Mouse (Mus musculus): ENCODE measurements around the gene Plcl1. TPM values are rescaled to one million over a fixed set of nuclear protein-coding genes. Genes with fewer than 3 reads are reported as not detected.

Gene Plcl1
- total and polyA plus RNA-seq, 3 experiments, result not detected

DNA sequence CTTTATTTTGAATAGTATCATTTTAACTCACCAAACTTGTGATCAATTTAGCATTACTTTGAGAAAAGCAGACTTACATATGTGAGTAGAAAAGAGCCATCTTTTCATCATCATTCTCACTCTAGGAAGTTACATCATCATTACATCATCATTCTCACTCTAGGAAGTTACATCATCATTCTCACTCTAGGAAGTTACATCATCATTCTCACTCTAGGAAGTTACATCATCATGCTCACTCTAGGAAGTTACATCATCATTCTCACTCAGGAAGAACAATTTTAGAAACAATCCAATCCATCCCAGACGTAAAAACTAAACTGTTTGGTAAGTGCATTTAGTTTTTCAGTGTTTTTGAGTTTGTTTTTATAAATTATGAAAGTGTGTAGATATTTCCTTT lies 7.8 kb downstream of the Plcl1 start:
- TF ChIP-seq KAT2A (conservative IDR thresholded peaks at IDR 0.05; ENCODE audit: low read depth, low read length) (no peak), RCOR1 (IDR thresholded peaks at IDR 0.05; ENCODE audit: low read depth, low read length) (no peak), TCF12 (IDR thresholded peaks at IDR 0.05; ENCODE audit: low read depth, low read length) (no peak), MYC (IDR thresholded peaks at IDR 0.05; ENCODE audit: low read depth, low read length) (no peak), BHLHE40 (IDR thresholded peaks at IDR 0.05; ENCODE audit: borderline replicate concordance, low read depth, low read length) (no peak), CTCF (IDR thresholded peaks at IDR 0.05 in 2 of 3, conservative IDR thresholded peaks at IDR 0.05 in 1 of 3; ENCODE audit: control insufficient read depth in 1 of 3, insufficient read depth in 1 of 3, low read depth in 2 of 3, low read length in 3 of 3, poor library complexity in 1 of 3, severe bottlenecking in 1 of 3) (no peak), ELF1 (IDR thresholded peaks at IDR 0.05; ENCODE audit: low read depth, low read length) (no peak), GATA1 (IDR thresholded peaks at IDR 0.05; ENCODE audit: low read depth, low read length) (no peak), POLR2AphosphoS2 (IDR thresholded peaks at IDR 0.05; ENCODE audit: low read length) (no peak), EP300 (IDR thresholded peaks at IDR 0.05; ENCODE audit: low read depth in 1 of 2, low read length in 2 of 2) (no peak), SMC3 (IDR thresholded peaks at IDR 0.05; ENCODE audit: low read depth, low read length) (no peak), RAD21 (IDR thresholded peaks at IDR 0.05; ENCODE audit: low read depth, low read length) (no peak), TAL1 (IDR thresholded peaks at IDR 0.05; ENCODE audit: low read length) (no peak), ETS1 (IDR thresholded peaks at IDR 0.05; ENCODE audit: low read depth, low read length) (no peak), SIN3A (IDR thresholded peaks at IDR 0.05; ENCODE audit: low read length) (no peak), ZMIZ1 (IDR thresholded peaks at IDR 0.05; ENCODE audit: low read depth, low read length) (no peak), NRF1 (IDR thresholded peaks at IDR 0.05; ENCODE audit: insufficient read depth, low read depth, low read length, poor library complexity, severe bottlenecking) (no peak), NELFE (IDR thresholded peaks at IDR 0.05; ENCODE audit: low read depth, low read length) (no peak)
- H3K27ac ChIP-seq (ENCODE audit: control insufficient read depth, low read depth, low read length), result no peak overlapping the region
- no peaks in the 10 kb centered on the region for H3K79me2 ChIP-seq (ENCODE audit: control insufficient read depth, insufficient read depth, low read length, poor library complexity)
- no peak for DNase-seq (ENCODE audit: low read depth, low spot score)
- H3K4me3 ChIP-seq (ENCODE audit: control insufficient read depth in 1 of 2, insufficient read depth in 1 of 2, low read depth in 2 of 2, low read length in 2 of 2), result no peak overlapping the region
- no peaks in the 10 kb centered on the region for H3K36me3 ChIP-seq (ENCODE audit: control insufficient read depth in 1 of 2, insufficient read depth in 2 of 2, low read length in 2 of 2)
- no peaks in the 10 kb centered on the region for H3K27me3 ChIP-seq (ENCODE audit: control insufficient read depth in 1 of 2, insufficient read depth in 2 of 2, low read length in 2 of 2)
- H3K9me3 ChIP-seq (replicated peaks; ENCODE audit: insufficient read depth, low read length), result no peaks in the 10 kb centered on the region
- H3K4me1 ChIP-seq (ENCODE audit: control insufficient read depth in 1 of 2, insufficient read depth in 2 of 2, low read length in 2 of 2), result no peaks in the 10 kb centered on the region
- H3K9ac ChIP-seq (ENCODE audit: control insufficient read depth, low read depth, low read length, poor library complexity, severe bottlenecking), result no peak overlapping the region

- H3K4me1 ChIP-seq (ENCODE audit: control insufficient read depth in 1 of 2, insufficient read depth in 2 of 2, low read length in 2 of 2), result no peaks in the 10 kb centered on the region
- no peak overlapping the region for H3K9ac ChIP-seq (ENCODE audit: control insufficient read depth, low read depth, low read length, poor library complexity, severe bottlenecking)
- no peaks in the 10 kb centered on the region for H3K79me2 ChIP-seq (ENCODE audit: control insufficient read depth, insufficient read depth, low read length, poor library complexity)
- no peak overlapping the region for H3K4me3 ChIP-seq (ENCODE audit: control insufficient read depth in 1 of 2, insufficient read depth in 1 of 2, low read depth in 2 of 2, low read length in 2 of 2)
- DNase-seq (ENCODE audit: low read depth, low spot score), result peak; percentile 44
- no peak overlapping the region for H3K27ac ChIP-seq (ENCODE audit: control insufficient read depth, low read depth, low read length)
- H3K27me3 ChIP-seq (ENCODE audit: control insufficient read depth in 1 of 2, insufficient read depth in 2 of 2, low read length in 2 of 2), result no peaks in the 10 kb centered on the region
- H3K9me3 ChIP-seq (replicated peaks; ENCODE audit: insufficient read depth, low read length), result no peaks in the 10 kb centered on the region
- TF ChIP-seq EP300 (IDR thresholded peaks at IDR 0.05; ENCODE audit: low read depth in 1 of 2, low read length in 2 of 2), result peak in 1 of 2 experiments; percentile 54; a peak in 2 of 4 replicates
- no peak for TF ChIP-seq BHLHE40 (IDR thresholded peaks at IDR 0.05; ENCODE audit: borderline replicate concordance, low read depth, low read length)
- H3K36me3 ChIP-seq (ENCODE audit: control insufficient read depth in 1 of 2, insufficient read depth in 2 of 2, low read length in 2 of 2), result no peaks in the 10 kb centered on the region
Observed at GRCm38 (mm10) chr1:55418968-55419367, 13.2 kb downstream of the Plcl1 start.

Measured in MEL (cell line).